ENCODE assay signal across 9 mouse cellular contexts in the genomic region with DNA sequence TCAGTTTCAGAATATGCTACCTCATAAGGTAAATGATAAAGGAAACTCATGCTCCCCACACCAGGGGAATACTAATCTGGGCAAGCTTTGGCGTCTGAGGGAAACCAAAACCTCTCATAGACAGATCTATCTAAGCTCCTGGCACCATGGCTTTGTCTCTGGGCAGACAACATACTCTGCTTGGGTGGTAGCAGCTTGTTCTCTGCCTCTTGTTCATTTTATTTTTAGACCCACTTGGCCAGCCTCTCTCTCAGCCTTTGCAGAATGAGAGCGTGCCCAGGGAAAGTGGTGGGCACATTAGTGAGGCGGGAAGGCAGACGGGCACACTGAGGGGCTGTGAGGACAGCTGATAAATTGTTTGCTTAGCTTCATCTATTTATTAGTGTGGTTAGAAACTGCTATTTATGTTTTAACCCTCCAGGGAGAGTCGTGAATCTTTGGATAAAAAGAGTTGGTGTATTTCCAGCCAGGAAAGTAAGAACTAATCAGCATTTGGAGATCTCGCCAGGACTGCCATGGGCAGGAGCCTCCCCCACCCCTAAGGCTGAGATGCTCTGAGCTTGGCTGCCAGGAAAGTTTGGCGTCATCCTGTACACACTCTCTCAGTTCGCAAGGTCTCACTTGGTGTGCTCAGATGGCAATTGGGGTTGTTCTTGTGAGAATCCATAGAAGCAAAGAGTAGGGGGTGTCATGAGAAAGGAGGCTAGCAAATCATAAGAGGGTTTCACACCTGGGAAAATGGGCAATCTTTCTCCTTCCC.
A peak's percentile ranks its signal among the peaks of the same experiment; 100 is the strongest.
DNase-seq lines count a peak whose midpoint lies in the region; ATAC-seq and TF ChIP-seq lines count a peak whose summit lies in the region.
"Had no signal": no experiment of that assay in that cellular context is flagged by ENCODE, and none has a peak within 500 bp of the region (broad histone marks: within the 10 kb centered on the region; RNA-seq: fewer than 3 reads in every experiment).

No protein-coding gene starts in this region.

- DNase-seq in heart, adult 2 months = peak in 1 of 2 experiments; percentile 12
- DNase-seq in heart, embryonic 10.5 days (ENCODE audit: low spot score) = no peak
- DNase-seq in cerebellum, adult 8-10 months = peak; percentile 14
- peak; percentile 13 to 15 for DNase-seq in left cerebral cortex, postnatal 10 days (ENCODE audit: extremely low spot score in 1 of 2, low spot score in 2 of 2)
- no peak for DNase-seq in adrenal gland, postnatal 25 days
- no peak for DNase-seq in kidney, adult 9 months

- intact Hi-C loops in heart, adult 2 months (cut with DNase I) = loop anchor here (5.0 kb wide), 1 partner anchor 78 kb away; no protein-coding TSS in a partner anchor
- intact Hi-C loops in left cerebral cortex, postnatal 10 days (cut with DNase I) = no loop called here

- no peaks in the 10 kb centered on the region for H3K79me2 ChIP-seq in heart, adult 2 months (replicated peaks; ENCODE audit: control insufficient read depth, insufficient read depth, low read length)

- H3K4me2 ChIP-seq in heart, embryonic 14.5 days (ENCODE audit: low read length) = no peak overlapping the region
- no peak overlapping the region for H3K4me2 ChIP-seq in intestine, embryonic 15.5 days (replicated peaks)
- H3K4me2 ChIP-seq: lung, embryonic 15.5 days had no signal

- no peaks in the 10 kb centered on the region for H3K27me3 ChIP-seq in heart, adult 2 months (ENCODE audit: control insufficient read depth, insufficient read depth, low read length)
- no peaks in the 10 kb centered on the region; the same call in 1 of the 2 replicates for H3K27me3 ChIP-seq in heart, embryonic 10.5 days (ENCODE audit: insufficient read depth, poor library complexity, severe bottlenecking)
- H3K27me3 ChIP-seq in heart, embryonic 14.5 days (ENCODE audit: control insufficient read depth, insufficient read depth, low read length) = no peaks in the 10 kb centered on the region
- H3K27me3 ChIP-seq in intestine, embryonic 15.5 days (replicated peaks) = no peaks in the 10 kb centered on the region
- H3K27me3 ChIP-seq: lung, embryonic 15.5 days had no signal

- no peaks in the 10 kb centered on the region for H3K36me3 ChIP-seq in heart, adult 2 months (ENCODE audit: control insufficient read depth, insufficient read depth, low read length)
- no peaks in the 10 kb centered on the region for H3K36me3 ChIP-seq in heart, embryonic 10.5 days
- no peaks in the 10 kb centered on the region for H3K36me3 ChIP-seq in heart, embryonic 14.5 days (ENCODE audit: control insufficient read depth, insufficient read depth, low read length)
- H3K36me3 ChIP-seq in intestine, embryonic 15.5 days = no peaks in the 10 kb centered on the region
- H3K36me3 ChIP-seq: lung, embryonic 15.5 days had no signal

- no peak for TF ChIP-seq EP300 in heart, adult 2 months (IDR thresholded peaks at IDR 0.05; ENCODE audit: insufficient read depth, low read depth, low read length)

- ATAC-seq in heart, embryonic 14.5 days (ENCODE audit: insufficient number of reproducible peaks, insufficient read depth, low FRiP score, low read depth) = 0 out of 2 replicates have a peak, but pooled peaks have one; percentile 35
- ATAC-seq in intestine, embryonic 15.5 days = no peak

- H3K4me1 ChIP-seq in heart, adult 2 months (ENCODE audit: control insufficient read depth, insufficient read depth, low read length) = peaks cover 1% of the 10 kb centered on the region
- H3K4me1 ChIP-seq in heart, embryonic 10.5 days = no peaks in the 10 kb centered on the region
- peaks cover 0 to 7% of the 10 kb centered on the region in 2 experiments; a peak in 2 of 4 replicates for H3K4me1 ChIP-seq in heart, embryonic 14.5 days (ENCODE audit: control insufficient read depth in 2 of 2, insufficient read depth in 2 of 2, low read length in 2 of 2)
- H3K4me1 ChIP-seq in intestine, embryonic 15.5 days (replicated peaks) = no peaks in the 10 kb centered on the region
- H3K4me1 ChIP-seq: lung, embryonic 15.5 days had no signal

- H3K9ac ChIP-seq in heart, adult 2 months (ENCODE audit: low read depth, low read length) = 0 out of 2 replicates have a peak overlapping the region, but pooled peaks have one; percentile 2
- H3K9ac ChIP-seq in heart, embryonic 14.5 days (ENCODE audit: low read length) = no peak overlapping the region
- no peak overlapping the region for H3K9ac ChIP-seq in intestine, embryonic 15.5 days
- H3K9ac ChIP-seq: lung, embryonic 15.5 days had no signal

- peak overlapping the region; percentile 28; the same call in 1 of the 2 replicates for H3K27ac ChIP-seq in heart, adult 2 months
- no peak overlapping the region; the same call in 1 of the 2 replicates for H3K27ac ChIP-seq in heart, embryonic 10.5 days
- H3K27ac ChIP-seq in heart, embryonic 14.5 days (replicated peaks in 1 of 2; ENCODE audit: control insufficient read depth in 1 of 2, insufficient read depth in 1 of 2, low read depth in 2 of 2, low read length in 2 of 2) = peak overlapping the region; percentile 54 to 66
- H3K27ac ChIP-seq in intestine, embryonic 15.5 days = no peak overlapping the region
- H3K27ac ChIP-seq: lung, embryonic 15.5 days had no signal

- no peak overlapping the region for H3K4me3 ChIP-seq in heart, adult 2 months
- H3K4me3 ChIP-seq in heart, embryonic 10.5 days = no peak overlapping the region
- no peak overlapping the region for H3K4me3 ChIP-seq in heart, embryonic 14.5 days (ENCODE audit: control insufficient read depth in 1 of 2, insufficient read depth in 1 of 2, low read depth in 1 of 2, low read length in 2 of 2)
- no peak overlapping the region for H3K4me3 ChIP-seq in intestine, embryonic 15.5 days (replicated peaks)
- H3K4me3 ChIP-seq: lung, embryonic 15.5 days had no signal

- no peak for TF ChIP-seq POLR2A in heart, adult 2 months (IDR thresholded peaks at IDR 0.05; ENCODE audit: insufficient read depth, low read depth, low read length)

- no peaks in the 10 kb centered on the region for H3K9me3 ChIP-seq in heart, embryonic 10.5 days
- H3K9me3 ChIP-seq in heart, embryonic 14.5 days (ENCODE audit: control insufficient read depth, low read length) = no peaks in the 10 kb centered on the region
- no peaks in the 10 kb centered on the region for H3K9me3 ChIP-seq in intestine, embryonic 15.5 days
- H3K9me3 ChIP-seq: lung, embryonic 15.5 days had no signal

- no peak for TF ChIP-seq CTCF in heart, adult 2 months (IDR thresholded peaks at IDR 0.05)

- 48% methylated on average over 8 of the region's 8 CpGs for WGBS in heart, adult 2 months
- WGBS in heart, embryonic 10.5 days = 64% methylated on average over 8 of the region's 8 CpGs
- WGBS in heart, embryonic 14.5 days = 39% methylated on average over 8 of the region's 8 CpGs
- WGBS in intestine, embryonic 15.5 days = 70% methylated on average over 8 of the region's 8 CpGs

Comparison
In these comparisons a context has a peak if more than half of its experiments do, and no peak if none do; other contexts are left out.
1. H3K27ac ChIP-seq: peak in heart, adult 2 months (single experiment) and heart, embryonic 14.5 days (2 of 2); none in heart, embryonic 10.5 days (single experiment) and intestine, embryonic 15.5 days (single experiment).
2. DNase-seq: peak in cerebellum, adult 8-10 months (single experiment) and left cerebral cortex, postnatal 10 days (2 of 2); none in heart, embryonic 10.5 days (single experiment), adrenal gland, postnatal 25 days (single experiment) and kidney, adult 9 months (single experiment).